Mouse (Mus musculus) small intestine, adult 2 months (tissue): Measurements from ENCODE around the gene Nlrx1.

Experiments
- CTCF ChIP-seq: fragments of 200-500 bp; IDR thresholded peaks from 2 replicates; pipeline ENCODE4 v1.5.1; 2012; ENCODE audit warnings: low read depth, mild to moderate bottlenecking, control low read depth, inconsistent platforms, low read length, moderate library complexity, mixed read lengths; ENCODE audit not compliant: insufficient replicate concordance, insufficient read length; ENCODE audit errors: extremely low read depth
- POLR2A ChIP-seq: fragments of 200-500 bp; IDR thresholded peaks from 2 replicates; pipeline ENCODE4 v1.6.1; 2012; ENCODE audit warnings: low read depth, mild to moderate bottlenecking, control low read depth, inconsistent platforms, low read length, moderate library complexity

DNA sequence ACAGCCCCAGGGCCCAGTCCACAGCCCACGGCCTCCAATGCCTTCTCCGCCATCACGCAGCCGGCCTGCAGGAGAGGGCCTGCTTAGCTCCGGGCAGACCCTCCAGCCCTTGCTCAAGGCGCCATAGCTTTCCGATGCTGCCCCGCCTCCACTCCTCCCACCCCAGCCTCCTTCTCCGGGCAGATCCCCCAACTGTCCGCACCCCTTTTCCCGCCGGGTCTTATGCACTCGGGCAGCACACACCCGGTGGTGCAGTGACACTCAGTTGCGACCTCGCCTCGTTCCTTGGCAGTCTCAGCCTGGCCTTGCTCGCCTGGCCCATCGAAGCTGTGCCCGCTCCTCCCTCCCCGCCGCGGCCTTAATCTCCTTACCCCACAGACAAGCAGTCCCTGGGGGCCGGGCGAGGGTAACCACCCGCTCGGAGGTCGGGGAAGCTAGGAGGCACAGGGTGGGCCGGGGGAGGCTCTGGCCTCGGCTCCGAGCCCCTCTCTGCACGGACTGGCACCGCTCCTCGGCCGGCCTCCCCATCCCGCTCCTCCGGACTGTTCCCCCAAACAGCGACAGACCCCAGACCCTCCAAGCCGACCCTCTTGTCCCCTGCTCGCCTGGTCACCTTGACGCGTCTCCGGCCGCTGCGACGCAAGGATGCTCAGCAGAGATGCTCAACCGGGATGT is 19.1 kb upstream of the Nlrx1 start:
- no peak for TF ChIP-seq POLR2A
- no peak for TF ChIP-seq CTCF
